Mouse (Mus musculus) CH12.LX (cell line): ENCODE measurements around the gene Lbh. TPM values are rescaled to one million over a fixed set of nuclear protein-coding genes. Genes with fewer than 3 reads are reported as not detected.

Source experiments
- DNase-seq: peaks from one replicate; pipeline ENCODE4 v3.0.0-alpha.2; 2013; ENCODE audit errors: extremely low read depth
- H3K27ac ChIP-seq: 2 replicates; pipeline ENCODE4 v1.5.1; 2012; ENCODE audit warnings: low read depth, mild to moderate bottlenecking, control low read depth, moderate library complexity; ENCODE audit not compliant: insufficient read depth
- H3K27me3 ChIP-seq: replicated peaks from 2 replicates; pipeline ENCODE3; 2012; ENCODE audit warnings: inconsistent platforms
- H3K36me3 ChIP-seq, 2 experiments: replicated peaks in 1 of 2; 2 replicates each; pipeline versions ENCODE3 to v1.6.1; 2012; ENCODE audit warnings: inconsistent platforms in 1 of 2, low read length in 1 of 2, mild to moderate bottlenecking in 1 of 2, mixed read lengths in 1 of 2, moderate library complexity in 1 of 2; ENCODE audit not compliant: control insufficient read depth in 1 of 2, insufficient read depth in 1 of 2
- H3K4me1 ChIP-seq, 2 experiments: 2 replicates each; pipeline ENCODE4 v1.6.1; 2012; ENCODE audit warnings: inconsistent platforms in 1 of 2, moderate library complexity in 1 of 2; ENCODE audit not compliant: insufficient read depth in 2 of 2, control insufficient read depth in 1 of 2
- H3K4me2 ChIP-seq: 2 replicates; pipeline ENCODE4 v1.6.1; 2012; ENCODE audit warnings: low read depth, mild to moderate bottlenecking, control low read depth; ENCODE audit not compliant: poor library complexity, insufficient read depth, severe bottlenecking
- H3K4me3 ChIP-seq, 3 experiments: fragments of 150-350 bp in 1 of 3; sonication (generic) in 1 of 3; replicated peaks in 1 of 3; 2 replicates each; pipeline versions ENCODE3 to v1.5.1; 2011 to 2012; ENCODE audit warnings: low read depth in 2 of 3, low read length in 2 of 3, mild to moderate bottlenecking in 2 of 3, moderate library complexity in 2 of 3, control low read depth in 1 of 3, improper control_type of control experiment in 1 of 3, inconsistent platforms in 1 of 3, mixed read lengths in 1 of 3; ENCODE audit not compliant: poor library complexity in 1 of 3
- H3K79me2 ChIP-seq: replicated peaks from 2 replicates; pipeline ENCODE4 v1.6.1; 2012; ENCODE audit warnings: mild to moderate bottlenecking, moderate library complexity; ENCODE audit not compliant: control insufficient read depth, poor library complexity, insufficient read depth, severe bottlenecking; ENCODE audit errors: extremely low read depth
- H3K9ac ChIP-seq: 2 replicates; pipeline ENCODE4 v1.6.1; 2012; ENCODE audit warnings: low read depth, mild to moderate bottlenecking, control low read depth, moderate library complexity; ENCODE audit not compliant: insufficient read depth
- H3K9me3 ChIP-seq: replicated peaks from 2 replicates; pipeline ENCODE3; 2012; ENCODE audit warnings: low read length, inconsistent platforms, mixed read lengths
- CHD1 ChIP-seq: IDR thresholded peaks from 2 replicates; pipeline ENCODE4 v1.6.1; 2012; ENCODE audit warnings: low read depth, low read length, improper control_type of control experiment, inconsistent platforms
- E2F4 ChIP-seq: IDR thresholded peaks from 2 replicates; pipeline ENCODE4 v1.6.1; 2011; ENCODE audit warnings: low read depth, low read length, improper control_type of control experiment; ENCODE audit not compliant: insufficient replicate concordance
- ELF1 ChIP-seq: IDR thresholded peaks from 2 replicates; pipeline ENCODE4 v1.6.1; 2014; ENCODE audit warnings: low read depth, mild to moderate bottlenecking, inconsistent platforms, low read length, improper control_type of control experiment
- EP300 ChIP-seq: IDR thresholded peaks from 2 replicates; pipeline ENCODE4 v1.6.1; 2011; ENCODE audit warnings: low read length, improper control_type of control experiment
- ETS1 ChIP-seq: conservative IDR thresholded peaks from 2 replicates; pipeline ENCODE4 v1.6.1; 2012; ENCODE audit warnings: low read depth, mild to moderate bottlenecking, inconsistent platforms, low read length, improper control_type of control experiment, moderate library complexity
- GABPA ChIP-seq: IDR thresholded peaks from 2 replicates; pipeline ENCODE4 v1.6.1; 2012; ENCODE audit warnings: low read depth, low read length, improper control_type of control experiment, inconsistent platforms; ENCODE audit not compliant: insufficient replicate concordance
- HCFC1 ChIP-seq: IDR thresholded peaks from 2 replicates; pipeline ENCODE4 v1.6.1; 2012; ENCODE audit warnings: low read depth, mild to moderate bottlenecking, inconsistent platforms, low read length, improper control_type of control experiment
- IRF4 ChIP-seq: IDR thresholded peaks from 2 replicates; pipeline ENCODE4 v1.6.1; 2014; ENCODE audit warnings: low read depth, mild to moderate bottlenecking, inconsistent platforms, low read length, improper control_type of control experiment
- MAX ChIP-seq: IDR thresholded peaks from 2 replicates; pipeline ENCODE4 v1.6.1; 2011; ENCODE audit warnings: low read length, improper control_type of control experiment
- MEF2A ChIP-seq: IDR thresholded peaks from 2 replicates; pipeline ENCODE4 v1.6.1; 2014; ENCODE audit warnings: low read depth, mild to moderate bottlenecking, inconsistent platforms, low read length, improper control_type of control experiment, borderline replicate concordance
- NRF1 ChIP-seq: IDR thresholded peaks from 2 replicates; pipeline ENCODE4 v1.6.1; 2014; ENCODE audit warnings: low read depth, mild to moderate bottlenecking, inconsistent platforms, low read length, improper control_type of control experiment, moderate library complexity
- PAX5 ChIP-seq: IDR thresholded peaks from 2 replicates; pipeline ENCODE4 v1.6.1; 2012; ENCODE audit warnings: low read length, inconsistent platforms, mixed read lengths
- POLR2A ChIP-seq: IDR thresholded peaks from 2 replicates; pipeline ENCODE4 v1.6.1; 2011; ENCODE audit warnings: low read depth, mild to moderate bottlenecking, improper control_type of control experiment, low read length
- POLR2AphosphoS2 ChIP-seq: IDR thresholded peaks from 2 replicates; pipeline ENCODE4 v1.6.1; 2011; ENCODE audit warnings: low read depth, low read length, improper control_type of control experiment
- SIN3A ChIP-seq: IDR thresholded peaks from 2 replicates; pipeline ENCODE4 v1.6.1; 2012; ENCODE audit warnings: low read length, improper control_type of control experiment, inconsistent platforms
- TBP ChIP-seq: conservative IDR thresholded peaks from 2 replicates; pipeline ENCODE4 v1.6.1; 2011; ENCODE audit warnings: low read depth, low read length, improper control_type of control experiment
- UBTF ChIP-seq: IDR thresholded peaks from 2 replicates; pipeline ENCODE4 v1.6.1; 2012; ENCODE audit warnings: low read depth, mild to moderate bottlenecking, inconsistent platforms, low read length, improper control_type of control experiment, moderate library complexity
- USF1 ChIP-seq: IDR thresholded peaks from 2 replicates; pipeline ENCODE4 v1.6.1; 2014; ENCODE audit warnings: low read depth, mild to moderate bottlenecking, inconsistent platforms, low read length, improper control_type of control experiment
- ZC3H11A ChIP-seq: IDR thresholded peaks from 2 replicates; pipeline ENCODE4 v1.6.1; 2012; ENCODE audit warnings: low read depth, mild to moderate bottlenecking, inconsistent platforms, low read length, improper control_type of control experiment
- ZKSCAN1 ChIP-seq: IDR thresholded peaks from 2 replicates; pipeline ENCODE4 v1.6.1; 2012; ENCODE audit warnings: low read depth, inconsistent platforms, low read length, improper control_type of control experiment, borderline replicate concordance
- ZMIZ1 ChIP-seq: IDR thresholded peaks from 2 replicates; pipeline ENCODE4 v1.6.1; 2012; ENCODE audit warnings: low read depth, mild to moderate bottlenecking, inconsistent platforms, low read length, improper control_type of control experiment
- ZNF384 ChIP-seq: IDR thresholded peaks from 2 replicates; pipeline ENCODE4 v1.6.1; 2012; ENCODE audit warnings: low read depth, low read length, improper control_type of control experiment, inconsistent platforms
- dilution Hi-C: fragments of 300-500 bp; cut with MboI; formaldehyde crosslinking; loops from 2 replicates; pipeline ENCODE4 v1.14.3; 2020; ENCODE audit warnings: low sequenced_read_pairs; ENCODE audit not compliant: extremely low pct_unique_long_range_greater_than_20kb, extremely low pct_ligation_motif_present
- in situ Hi-C: fragments of 300-500 bp; cut with MboI; formaldehyde crosslinking; loops from 3 replicates; pipeline ENCODE4 v1.14.3; 2019; ENCODE audit warnings: low sequenced_read_pairs, low pct_ligation_motif_present, low pct_unique_long_range_greater_than_20kb, mixed read lengths
- polyA plus RNA-seq: library from polyadenylated mRNA; unstranded; fragments of >175 nt; gene quantifications from 2 replicates; pipeline ENCODE4 v1.2.1, GENCODE M21; 2012; ENCODE audit warnings: low read depth; ENCODE audit not compliant: insufficient read length
- total RNA-seq, 2 experiments: library from RNA; depleted of rRNA; stranded (reverse); fragments of 300-350 nt in 1 of 2; fragments of >200 nt in 1 of 2; gene quantifications; 2 replicates each; pipeline ENCODE4 v1.2.3; 2012 to 2014

The Lbh gene
- total and polyA plus RNA-seq, 3 experiments, result 14.4 to 30.0 (median 16.7) TPM

DNA sequence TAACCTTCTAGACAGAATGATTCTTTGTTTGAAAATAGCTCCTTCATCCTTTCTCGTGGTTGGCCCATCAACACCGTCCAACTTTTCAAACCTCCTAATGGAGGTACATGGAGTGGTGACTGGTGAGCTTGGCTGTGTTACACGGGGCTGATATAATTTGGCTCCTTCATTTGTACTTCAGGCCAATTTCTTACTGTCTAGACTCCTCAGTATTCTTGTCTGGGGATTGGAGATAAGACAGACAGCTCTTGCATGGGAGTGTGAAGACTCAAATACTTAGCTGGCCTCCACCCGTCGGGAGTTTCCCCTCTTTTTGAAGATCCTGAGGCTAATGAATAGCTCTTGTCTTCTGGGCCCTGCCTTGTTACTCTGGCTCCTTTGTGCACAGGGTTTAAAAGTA, 26.3 kb downstream of the Lbh start:
- dilution Hi-C loops, result no loop called here
- Histone ChIP-seq H3K4me2 (no peak overlapping the region), H3K27ac (no peak overlapping the region), H3K27me3 (peaks cover 2% of the 10 kb centered on the region), H3K4me3 (no peak overlapping the region), H3K36me3 (peaks cover 3 to 27% of the 10 kb centered on the region in 2 experiments), H3K9ac (no peak overlapping the region), H3K4me1 (peaks cover 0 to 13% of the 10 kb centered on the region in 2 experiments; a peak in 2 of 4 replicates), H3K9me3 (peaks cover 20% of the 10 kb centered on the region), H3K79me2 (no peaks in the 10 kb centered on the region)
- in situ Hi-C loops, result no loop called here
- no peak for DNase-seq
- no peak for TF ChIP-seq EP300
- TF ChIP-seq POLR2AphosphoS2, result no peak
- TF ChIP-seq HCFC1, result no peak
- no peak for TF ChIP-seq TBP
- no peak for TF ChIP-seq ZKSCAN1
- TF ChIP-seq MAX, result no peak
- no peak for TF ChIP-seq NRF1
- no peak for TF ChIP-seq ETS1

DNA sequence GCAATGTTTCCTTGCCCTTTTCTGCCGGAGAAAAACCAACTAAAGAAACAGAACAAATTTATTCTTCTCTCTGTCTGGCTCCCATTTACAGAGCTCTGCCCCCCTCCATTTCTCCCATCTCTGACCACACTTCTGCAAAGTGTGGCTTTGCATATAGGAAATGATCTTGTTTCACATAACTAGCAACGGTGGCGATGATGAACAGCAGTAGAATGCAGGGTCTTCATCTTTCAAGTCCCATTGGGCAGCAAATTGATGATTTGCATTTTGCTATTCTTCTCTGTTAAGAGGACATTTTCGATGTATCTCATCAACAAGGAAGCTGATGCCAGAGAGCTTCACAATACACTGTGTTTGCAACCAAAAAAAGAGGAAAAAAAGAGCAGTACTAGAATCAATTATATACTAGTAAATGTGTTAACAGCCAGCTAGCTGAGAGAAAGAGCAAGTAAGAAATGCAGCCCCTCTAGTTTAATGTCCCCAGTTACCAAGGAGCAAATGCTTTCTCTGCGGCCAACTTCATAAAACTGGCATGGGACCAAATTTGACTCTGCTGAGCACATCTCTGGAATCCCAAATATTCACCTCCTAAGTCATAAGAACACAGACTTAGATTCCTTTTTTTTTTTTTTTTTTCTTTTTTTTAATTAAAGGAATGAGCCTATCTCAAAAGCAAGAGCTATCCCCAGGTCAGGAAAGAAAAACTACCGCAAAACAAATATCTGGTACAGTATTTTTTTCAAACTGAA, 29.2 kb downstream of the Lbh start:
- H3K36me3 ChIP-seq, result peaks cover 0 to 5% of the 10 kb centered on the region in 2 experiments
- peaks cover 2% of the 10 kb centered on the region for H3K27me3 ChIP-seq
- TF ChIP-seq UBTF, result no peak
- TF ChIP-seq MAX, result no peak
- TF ChIP-seq POLR2A, result no peak
- TF ChIP-seq ELF1, result no peak
- TF ChIP-seq E2F4, result no peak
- TF ChIP-seq GABPA, result no peak
- no peak for TF ChIP-seq ZC3H11A
- no peak for TF ChIP-seq IRF4
- TF ChIP-seq PAX5, result no peak
- TF ChIP-seq EP300, result no peak
- TF ChIP-seq USF1, result no peak
- TF ChIP-seq MEF2A, result no peak
- TF ChIP-seq SIN3A, result no peak
- no peak for TF ChIP-seq ZNF384
- no peak for TF ChIP-seq ZMIZ1
- TF ChIP-seq CHD1, result no peak
- no peak for TF ChIP-seq NRF1
- TF ChIP-seq, all 38 proteins: peak for 0
- H3K4me3 ChIP-seq, result no peak overlapping the region
- H3K9me3 ChIP-seq, result peaks cover 15% of the 10 kb centered on the region
- DNase-seq, result no peak
- dilution Hi-C loops (no loop called here), in situ Hi-C loops (no loop called here)
- H3K27ac ChIP-seq, result no peak overlapping the region
- peak overlapping the region; percentile 11 for H3K4me2 ChIP-seq
- no peaks in the 10 kb centered on the region for H3K79me2 ChIP-seq
- peaks cover 8 to 17% of the 10 kb centered on the region in 2 experiments; a peak in 3 of 4 replicates for H3K4me1 ChIP-seq
- H3K9ac ChIP-seq, result no peak overlapping the region
